Mouse (Mus musculus) gastrocnemius, postnatal 36 days (tissue): Measurements from ENCODE around the gene Pyroxd2. TPM values are rescaled to one million over a fixed set of nuclear protein-coding genes. Genes with fewer than 3 reads are reported as not detected.

ENCODE experiments used
- DNase-seq, 2 experiments: peaks; one replicate each; pipeline ENCODE4 v3.0.0; 2022
- intact Hi-C: fragments of 180-260 bp; cut with DNase I; formaldehyde crosslinking; loops from one replicate; pipeline ENCODE4 v1.15.1; 2025
- total RNA-seq, 2 experiments: library from RNA; stranded (reverse); gene quantifications; 2 replicates each; pipeline ENCODE4 v1.2.3; 2021

Pyroxd2 gene
- total RNA-seq, 2 experiments from 2014 or later, result 0.79 to 0.96 TPM

DNA sequence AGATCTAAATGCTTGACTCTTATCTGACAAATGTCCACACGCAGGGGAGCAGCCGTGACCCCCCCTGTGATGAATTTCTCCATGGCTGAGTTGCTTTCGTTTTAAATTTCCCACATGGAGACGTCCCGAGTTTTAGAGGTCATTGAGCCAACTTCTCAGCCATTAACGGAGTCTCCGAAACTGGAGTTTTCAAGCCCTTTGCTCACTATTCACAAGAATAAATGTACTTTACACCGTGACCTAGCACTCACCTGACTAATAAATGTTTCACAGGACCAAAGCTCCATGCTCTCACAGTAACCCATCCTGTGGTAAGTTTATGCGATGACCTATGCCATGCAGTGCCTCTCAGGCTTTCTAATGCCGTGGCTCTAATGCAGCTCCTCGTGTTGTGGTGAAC, 2.4 kb downstream of the Pyroxd2 start:
- intact Hi-C loops, result loop anchor here (10.0 kb wide), 1 partner anchor 235 kb away; the partner anchor contains the start of gene R3hcc1l
- no peak for DNase-seq

DNA sequence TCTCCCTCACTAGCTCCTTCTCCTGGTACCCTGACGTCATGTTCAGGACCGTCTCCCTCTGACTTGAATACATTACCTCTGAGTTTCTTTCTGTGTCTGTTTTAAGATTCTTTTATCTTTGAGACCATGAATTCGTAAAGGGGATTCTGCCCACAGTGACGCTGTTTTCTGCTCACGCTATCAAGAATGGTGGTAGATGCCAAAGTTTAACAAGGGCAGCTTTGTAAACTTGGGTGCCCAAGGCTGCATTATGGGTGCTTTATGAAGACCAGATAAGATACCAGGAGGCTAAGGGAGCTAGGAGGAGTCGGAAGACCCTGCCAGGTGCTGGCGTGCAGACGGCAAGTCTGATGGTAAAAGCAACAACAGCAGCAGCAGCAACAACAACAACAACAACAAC, 5.9 kb downstream of the Pyroxd2 start:
- intact Hi-C loops, result loop anchor here (5.0 kb wide), 1 partner anchor 154 kb away; no protein-coding TSS in a partner anchor
- DNase-seq, result no peak

DNA sequence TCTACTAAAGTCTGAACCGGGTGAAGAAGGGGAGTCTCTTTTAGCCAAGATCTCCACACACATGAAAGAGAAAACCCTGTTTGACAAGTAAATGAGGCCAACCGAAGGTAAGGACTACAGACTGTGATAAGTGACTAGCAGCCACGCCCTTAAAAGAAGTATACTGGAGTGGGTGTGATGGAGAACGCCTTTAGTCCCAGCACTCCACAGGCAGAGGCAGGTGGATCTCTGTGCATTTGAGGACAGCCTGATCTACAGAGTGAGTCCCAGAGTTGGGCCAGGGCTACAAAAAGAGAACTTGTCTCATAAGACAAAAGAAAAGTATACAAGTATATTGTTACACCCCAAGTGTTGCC, 6.7 kb downstream of the Pyroxd2 start:
- intact Hi-C loops, result loop anchor here (5.0 kb wide), 1 partner anchor 154 kb away; no protein-coding TSS in a partner anchor

DNA sequence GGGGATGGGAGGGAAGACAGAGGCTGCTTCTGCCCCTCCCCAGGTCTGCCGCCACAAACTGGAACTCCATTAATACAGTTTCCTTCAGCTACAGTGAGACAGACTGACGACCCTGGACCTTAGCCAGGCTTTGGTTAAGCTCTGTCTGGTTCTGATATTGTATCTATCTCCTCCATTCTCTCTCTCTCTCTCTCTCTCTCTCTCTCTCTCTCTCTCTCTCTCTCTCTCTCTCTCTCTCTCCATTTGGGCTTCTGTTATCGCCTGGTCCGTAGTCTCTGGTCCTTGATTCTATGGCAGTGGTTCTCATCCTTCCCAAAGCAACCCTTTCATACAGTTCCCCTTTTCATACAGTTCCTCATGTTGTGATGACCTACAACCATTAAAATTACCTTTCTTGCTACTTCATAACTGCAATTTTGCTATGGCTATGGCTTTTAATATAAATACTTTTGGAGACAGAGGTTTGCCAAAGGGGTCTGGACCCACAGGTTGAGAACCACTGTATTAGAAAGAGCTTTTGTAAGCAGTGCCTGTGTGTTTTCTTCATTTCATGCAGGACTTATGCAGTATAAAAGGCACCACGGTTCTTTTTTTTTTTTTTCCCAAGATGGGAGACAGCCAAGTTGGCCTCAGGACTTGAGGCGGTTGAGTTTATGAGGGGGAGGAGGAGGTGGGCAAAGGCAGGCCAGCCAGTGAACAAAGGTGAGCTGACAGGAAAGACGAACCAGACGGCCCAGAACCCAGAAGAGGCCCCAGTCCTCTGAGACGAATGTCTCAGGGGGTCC, 7.3 kb downstream of the Pyroxd2 start:
- intact Hi-C loops, result loop anchor here (5.0 kb wide), 1 partner anchor 153 kb away; no protein-coding TSS in a partner anchor
- DNase-seq, result no peak

More for the DNA sequence above, 6.7 kb downstream of the Pyroxd2 start:
- no peak for DNase-seq

DNA sequence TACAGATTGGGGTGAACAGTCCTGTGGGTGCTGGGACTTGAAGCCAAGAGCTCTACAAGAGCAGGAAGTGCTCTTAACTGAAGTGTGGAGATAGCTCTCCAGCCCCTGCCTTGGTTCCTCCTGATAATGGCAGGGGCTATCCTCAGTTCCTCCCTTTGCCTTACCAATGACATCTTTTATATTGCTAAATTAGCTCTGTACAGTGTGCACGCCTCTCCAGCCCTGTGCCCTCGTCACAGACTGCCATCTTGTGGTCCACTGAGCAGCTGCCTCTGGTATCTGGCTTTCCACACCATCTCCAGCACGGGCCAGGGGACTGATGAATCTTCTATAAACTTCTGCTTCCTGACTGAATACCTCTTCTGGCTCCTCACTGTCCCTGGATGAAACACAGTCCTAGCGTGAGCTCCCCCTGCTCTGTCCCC, 8.4 kb downstream of the Pyroxd2 start:
- peak; percentile 39 to 46 for DNase-seq
- intact Hi-C loops, result no loop called here

DNA sequence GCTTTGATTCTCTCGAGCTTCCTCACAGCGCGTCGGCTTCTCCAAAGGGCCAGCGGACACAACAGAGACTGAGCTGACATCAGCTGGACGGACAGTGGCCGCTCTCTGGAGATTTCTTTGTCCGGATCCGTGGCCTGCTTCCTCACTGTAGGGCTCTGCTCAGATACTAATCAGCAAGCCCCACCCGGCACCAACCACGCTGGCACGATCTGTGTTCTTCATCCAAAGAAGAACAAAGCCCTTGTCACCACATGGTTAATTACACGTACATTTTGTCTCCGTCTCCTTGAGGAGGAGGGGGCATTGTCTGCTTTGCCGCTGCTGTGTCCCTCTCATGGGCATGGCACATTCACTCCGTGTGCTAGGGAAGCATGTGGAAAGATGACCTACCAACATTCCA, 9.3 kb downstream of the Pyroxd2 start:
- DNase-seq, result no peak
- intact Hi-C loops, result no loop called here

DNA sequence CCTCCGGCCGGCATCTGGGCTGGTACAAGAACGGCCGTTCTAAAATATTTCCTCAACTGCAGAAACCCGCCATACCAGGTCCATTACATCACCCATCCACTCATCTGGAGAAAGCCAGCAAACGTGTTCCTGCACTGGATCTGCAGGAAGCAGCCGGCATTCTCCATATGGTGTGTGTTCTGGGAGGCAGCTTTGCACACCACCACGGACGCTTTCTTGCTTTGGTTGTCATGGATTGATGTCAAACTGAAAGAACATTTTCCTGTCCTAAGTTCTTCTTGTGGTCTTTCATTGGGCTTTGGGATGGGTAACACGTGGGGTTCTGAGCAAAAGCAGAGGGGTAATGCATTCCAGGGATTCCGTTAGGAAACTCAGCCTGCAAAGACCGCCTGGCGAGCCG, 10.7 kb downstream of the Pyroxd2 start:
- intact Hi-C loops, result no loop called here
- no peak for DNase-seq

DNA sequence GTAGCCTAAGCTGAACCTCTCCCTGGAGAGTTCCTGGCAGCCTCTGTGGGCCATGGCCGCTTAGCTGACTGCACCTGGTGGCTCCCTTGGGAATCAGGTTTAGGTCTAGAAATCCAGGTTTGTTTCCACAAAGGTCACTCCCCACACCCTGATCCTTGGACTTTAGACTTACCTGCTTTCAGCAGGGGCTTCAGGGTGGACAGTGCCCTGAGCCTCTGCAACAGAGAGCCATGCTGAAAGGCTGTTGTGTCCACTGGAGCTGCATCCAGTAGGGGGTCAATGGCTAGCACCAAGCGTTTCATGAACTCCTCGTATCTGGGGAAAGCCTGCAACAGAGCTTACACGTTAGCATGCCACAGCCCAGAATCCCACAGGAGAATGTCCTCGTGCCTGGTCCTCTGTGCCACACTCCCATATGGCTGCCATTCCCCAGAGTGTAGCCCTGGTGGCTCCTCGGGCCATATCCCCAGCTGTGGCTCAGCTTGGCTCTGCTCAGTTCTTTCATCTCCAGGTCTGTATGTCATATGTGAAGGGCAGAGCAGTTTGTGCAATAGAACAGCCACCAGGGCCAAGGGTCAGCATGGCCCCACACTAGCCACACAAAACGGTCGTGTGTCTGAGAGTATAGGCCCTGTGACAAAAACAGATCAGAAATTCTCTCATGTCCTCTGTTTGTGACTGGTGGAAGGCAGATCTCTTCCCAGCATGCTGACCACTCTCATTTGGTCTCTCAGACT, 12.2 kb downstream of the Pyroxd2 start:
- DNase-seq, result no peak
- intact Hi-C loops, result no loop called here

DNA sequence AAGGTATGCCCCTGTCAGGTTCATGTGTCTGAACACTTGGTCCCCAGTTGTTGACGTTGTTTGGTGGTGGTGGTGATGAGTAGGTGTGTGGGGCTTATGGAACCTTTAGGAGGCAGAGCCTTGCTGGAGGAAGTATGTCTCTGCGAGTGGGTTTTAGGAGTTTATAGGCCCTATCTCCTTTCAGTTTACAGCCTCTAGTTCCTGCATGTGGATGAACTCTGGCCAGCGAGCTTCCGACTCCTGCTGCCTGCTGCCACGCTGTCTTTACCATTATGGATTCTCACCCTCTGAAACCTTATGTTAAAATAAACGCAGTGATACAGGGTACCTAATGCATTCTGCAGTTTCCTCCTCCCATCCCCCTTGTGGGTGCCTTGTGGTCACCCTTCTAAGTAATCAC, 12.8 kb downstream of the Pyroxd2 start:
- DNase-seq, result no peak
- intact Hi-C loops, result no loop called here

DNA sequence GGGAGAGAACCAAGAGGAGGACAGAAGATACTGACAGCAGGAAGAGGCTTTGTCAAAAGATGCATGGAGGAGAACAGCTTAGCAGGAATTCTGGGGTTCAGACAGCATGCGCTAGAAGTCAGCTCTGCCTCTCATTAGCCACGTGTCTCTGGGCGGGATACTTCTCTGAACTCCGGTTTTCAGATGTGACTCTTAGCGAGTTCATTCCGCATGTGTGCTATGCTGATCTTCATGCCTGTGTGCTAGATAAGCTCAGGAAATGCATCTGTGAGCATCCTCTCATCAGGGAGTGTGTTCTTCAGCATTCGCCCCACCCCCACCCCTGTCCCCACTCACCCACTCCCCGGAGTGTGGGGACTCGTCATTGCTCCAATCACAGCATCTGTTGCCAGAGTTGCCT, 14.8 kb downstream of the Pyroxd2 start:
- no peak for DNase-seq
- intact Hi-C loops, result no loop called here

DNA sequence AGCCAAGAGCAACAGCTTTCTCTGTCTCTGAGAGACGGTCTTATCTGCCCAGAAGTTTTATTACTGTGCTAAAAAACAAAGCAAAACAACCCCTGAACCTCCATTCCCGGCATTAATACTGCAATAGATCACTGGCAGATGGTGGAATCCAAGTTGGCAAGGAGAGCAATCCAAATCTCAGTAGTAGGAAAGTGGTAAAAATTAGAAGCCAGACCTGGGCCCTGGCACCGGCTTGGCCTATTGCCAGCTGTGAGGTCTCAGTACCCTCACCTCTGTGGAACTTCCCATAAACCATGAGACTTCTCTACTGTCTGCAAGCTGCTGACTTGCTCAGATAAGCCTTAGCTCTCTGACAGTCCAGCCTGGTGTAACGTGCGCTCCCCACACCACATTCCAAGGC, 17.6 kb downstream of the Pyroxd2 start:
- intact Hi-C loops, result no loop called here
- DNase-seq, result no peak

DNA sequence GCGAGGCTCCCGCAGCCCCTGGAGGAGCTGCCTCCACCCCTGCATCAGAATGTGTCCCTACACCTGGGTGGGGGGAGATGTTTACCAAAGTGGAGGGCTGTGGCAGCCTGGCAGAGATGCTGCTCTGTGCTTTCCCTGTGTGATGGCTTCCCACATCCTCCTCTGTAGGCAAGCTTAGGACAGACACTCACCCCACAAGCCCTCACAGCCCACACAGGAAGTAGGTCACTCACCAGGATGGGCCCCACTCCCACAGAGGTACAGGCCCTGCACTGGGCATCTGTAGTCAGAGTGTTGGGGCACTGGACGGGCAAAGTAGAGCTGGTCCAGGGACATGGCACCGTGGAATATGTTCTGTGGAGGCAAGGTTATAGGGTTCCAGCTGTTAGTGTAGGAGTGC, 25.2 kb downstream of the Pyroxd2 start:
- intact Hi-C loops, result no loop called here
- no peak for DNase-seq

DNA sequence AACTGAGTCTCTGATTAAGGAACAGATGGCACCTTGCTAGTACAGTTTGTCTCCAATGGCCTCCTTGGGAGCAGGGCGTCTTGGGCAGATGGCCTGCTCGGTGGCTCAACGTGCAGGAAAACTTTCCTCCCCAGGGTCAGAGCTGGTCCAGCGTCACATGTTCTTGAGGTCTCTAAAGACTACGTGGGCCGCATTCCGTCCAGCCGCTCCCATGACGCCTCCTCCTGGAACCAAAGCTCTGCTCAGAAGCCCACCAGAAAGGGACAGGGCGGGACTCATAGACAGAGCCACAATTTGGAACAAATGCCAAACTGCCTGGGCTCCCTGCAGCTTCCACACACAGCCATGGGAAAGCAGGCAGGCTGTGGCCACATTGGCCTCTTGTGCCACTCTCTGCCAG, 25.8 kb downstream of the Pyroxd2 start:
- intact Hi-C loops, result no loop called here
- DNase-seq, result no peak

DNA sequence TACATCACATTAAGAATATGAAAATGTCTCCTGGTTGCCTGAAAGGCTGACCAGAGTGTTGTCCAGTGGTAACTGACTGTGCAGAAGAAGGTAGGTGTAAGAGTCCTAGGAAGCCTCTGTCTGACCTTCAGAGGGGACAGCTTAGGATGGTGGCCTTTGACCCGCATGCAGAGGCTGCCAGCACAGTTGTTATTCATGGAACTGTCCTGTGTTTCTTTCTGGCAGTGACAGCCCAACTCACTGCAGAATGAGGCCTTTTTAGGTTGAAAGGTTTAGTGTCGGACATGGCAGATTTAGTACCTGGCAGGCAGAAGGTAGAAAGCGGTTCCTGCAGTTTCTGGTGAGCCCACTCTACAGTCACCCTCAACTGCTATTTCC, 26.6 kb downstream of the Pyroxd2 start:
- intact Hi-C loops, result no loop called here
- DNase-seq, result no peak

DNA sequence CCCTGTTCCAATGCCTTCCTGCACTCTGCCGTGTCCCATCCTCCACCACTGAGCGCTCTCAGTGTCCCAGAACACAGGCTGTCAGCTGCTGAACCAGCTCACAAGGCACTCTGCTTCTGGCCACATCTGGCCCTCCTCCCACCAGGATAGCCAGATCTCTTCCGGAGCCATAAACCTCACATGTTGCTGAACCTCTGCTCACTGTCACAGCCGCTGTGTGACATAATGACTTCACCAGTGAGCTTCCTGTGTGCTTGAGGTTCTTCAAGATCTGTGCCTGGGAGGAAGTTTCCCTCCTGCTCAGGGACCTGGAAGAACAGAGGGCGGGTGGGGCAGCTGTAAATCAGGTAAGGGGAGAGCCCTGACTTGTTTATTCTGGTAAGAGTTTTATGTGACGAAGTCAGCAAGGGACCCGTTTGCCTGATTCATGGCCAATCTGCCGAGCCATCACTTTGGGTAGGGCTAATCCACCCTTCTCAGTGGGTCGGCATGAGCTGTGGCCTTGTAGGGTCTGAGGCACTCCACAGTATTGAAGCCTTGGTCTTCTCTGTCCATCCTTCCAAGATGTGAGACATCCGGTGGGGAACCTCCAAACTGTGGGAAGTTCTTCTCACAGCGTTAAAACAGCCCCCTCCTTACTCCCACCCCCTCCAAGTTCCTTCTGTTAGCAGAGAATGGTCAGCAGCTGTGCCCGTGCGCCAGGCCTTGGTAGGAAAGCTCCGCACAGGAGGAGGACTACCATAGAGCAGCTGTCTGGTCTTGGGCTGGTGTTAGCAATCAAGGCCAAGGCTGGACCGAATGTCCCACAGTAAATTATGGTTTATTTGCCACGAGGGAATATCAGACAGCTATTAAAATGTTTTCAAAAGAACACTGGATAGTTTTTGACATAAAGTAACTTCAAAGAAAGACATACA, 27.3 kb downstream of the Pyroxd2 start:
- no peak for DNase-seq
- intact Hi-C loops, result no loop called here

DNA sequence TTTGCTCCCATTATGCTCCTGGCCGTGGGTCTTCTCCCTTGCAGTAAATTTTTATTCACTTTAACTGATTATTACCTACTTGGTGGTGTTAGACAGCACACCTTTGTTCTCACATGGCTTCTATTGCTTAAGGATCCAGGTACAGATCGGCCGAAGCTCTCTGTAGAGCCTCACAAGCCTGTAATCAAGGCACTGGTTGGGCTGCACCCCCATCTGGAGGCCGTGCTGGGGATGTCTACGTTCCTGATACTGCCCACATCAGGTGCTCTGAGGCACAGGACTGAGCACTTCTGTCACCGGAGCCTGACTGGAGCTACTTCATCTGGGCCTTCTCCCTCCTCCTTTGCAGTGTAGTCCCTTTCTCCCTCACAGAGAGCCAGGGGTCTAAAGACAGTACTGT, 29.3 kb downstream of the Pyroxd2 start:
- DNase-seq, result no peak
- intact Hi-C loops, result no loop called here

DNA sequence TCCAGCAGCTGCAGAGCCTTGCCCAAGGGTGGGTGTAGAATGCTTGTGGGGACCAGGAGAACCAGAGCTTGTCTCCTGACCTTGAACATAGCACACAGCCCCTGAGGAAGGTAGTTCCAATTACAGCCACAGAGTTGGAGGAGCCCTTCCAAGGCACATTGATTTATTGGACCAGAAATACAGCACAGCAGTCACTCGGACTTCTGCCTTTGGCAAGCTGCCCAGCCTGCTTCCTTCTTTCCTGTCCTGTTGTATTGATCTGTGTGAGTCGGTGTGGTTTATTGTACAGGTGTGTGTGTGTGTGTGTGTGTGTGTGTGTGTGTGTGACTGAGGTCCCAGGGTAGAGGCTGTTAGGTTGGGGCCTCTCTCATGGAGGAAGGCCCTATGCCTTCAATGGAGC, 30.1 kb downstream of the Pyroxd2 start:
- DNase-seq, result no peak
- intact Hi-C loops, result no loop called here

DNA sequence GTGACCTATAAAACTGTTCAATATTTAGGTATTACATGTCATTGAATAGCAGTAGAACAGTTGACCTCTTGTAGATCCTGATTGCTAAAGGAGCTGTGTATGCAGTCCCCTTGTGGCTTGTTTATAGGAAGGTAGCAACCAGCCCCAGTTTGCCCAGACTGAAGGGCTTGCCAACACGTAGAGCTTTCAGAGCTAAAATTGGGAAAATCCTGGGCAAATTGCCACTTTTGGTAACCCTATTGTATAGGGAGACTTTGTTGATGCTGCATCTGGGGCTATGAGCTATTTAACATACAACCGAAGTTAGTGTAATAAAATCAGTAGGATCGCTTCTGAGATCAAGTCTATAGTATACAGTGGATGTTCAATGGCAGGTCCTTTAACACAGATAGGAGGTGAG, 34.5 kb downstream of the Pyroxd2 start:
- intact Hi-C loops, result no loop called here

DNA sequence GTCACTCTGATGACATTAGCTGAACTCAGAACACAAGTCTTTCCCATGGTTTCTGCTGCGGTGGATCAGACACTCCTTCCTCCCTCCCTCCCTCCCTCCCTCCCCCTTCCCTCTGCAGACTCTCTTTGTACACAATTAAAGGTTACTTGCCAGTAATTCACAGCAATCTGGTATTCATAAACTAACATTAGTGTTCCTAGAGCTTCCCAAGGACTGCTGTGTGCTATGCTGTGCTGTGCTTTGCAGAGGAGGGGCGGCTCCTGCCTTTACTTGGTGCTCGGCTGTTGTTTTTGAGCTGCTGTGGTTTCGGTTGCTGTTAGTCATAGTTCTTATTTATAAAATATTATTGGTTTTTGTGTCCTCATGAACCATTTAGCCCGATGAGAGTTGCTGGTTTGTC, 34.9 kb downstream of the Pyroxd2 start:
- intact Hi-C loops, result no loop called here
- no peak for DNase-seq

More for the DNA sequence above, 34.5 kb downstream of the Pyroxd2 start:
- no peak for DNase-seq

DNA sequence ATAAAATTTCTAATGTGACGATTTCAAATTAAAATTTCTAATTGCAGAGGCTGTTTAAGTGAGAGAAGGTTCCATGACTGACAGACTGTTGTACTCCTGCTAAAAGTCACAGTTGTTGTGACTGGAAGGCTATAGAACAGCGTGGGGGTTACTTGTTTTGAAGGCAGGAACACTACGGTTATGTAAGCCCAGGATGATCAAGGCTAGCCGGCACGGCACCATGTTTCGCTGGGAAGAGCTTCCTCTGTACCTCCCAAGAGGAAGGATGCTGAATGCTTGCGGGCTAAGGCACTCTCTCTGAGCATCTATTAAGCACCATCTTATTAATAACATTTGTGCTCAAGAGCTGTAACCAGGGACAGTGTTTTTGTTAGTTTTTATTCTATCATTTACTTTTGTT, 36.1 kb downstream of the Pyroxd2 start:
- no peak for DNase-seq

DNA sequence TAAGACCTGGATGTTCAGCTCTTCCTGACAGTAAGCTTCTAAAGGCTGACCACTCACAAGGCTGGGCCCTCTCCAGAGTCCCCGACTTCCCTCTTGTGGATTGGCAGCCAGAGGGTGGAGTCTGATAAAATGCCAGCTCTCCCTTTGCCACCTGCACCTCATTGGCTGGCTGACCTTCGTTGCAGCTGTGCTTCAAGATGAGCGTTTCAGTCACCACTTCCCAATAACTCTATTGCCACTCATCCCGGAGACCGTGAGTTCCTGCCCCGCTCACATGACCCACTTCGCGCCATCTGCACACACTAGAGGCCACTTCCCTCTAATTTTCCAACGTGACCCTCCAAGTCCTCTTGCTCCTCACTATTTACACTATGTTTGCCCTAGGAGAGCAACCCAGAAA, 38.8 kb downstream of the Pyroxd2 start:
- no peak for DNase-seq

More for the DNA sequence above, 36.1 kb downstream of the Pyroxd2 start:
- intact Hi-C loops, result no loop called here

More for the DNA sequence above, 38.8 kb downstream of the Pyroxd2 start:
- intact Hi-C loops, result no loop called here
